Mouse (Mus musculus) testis, adult 2 months (tissue): ENCODE measurements around the gene Mosmo.

Source experiments
- CTCF ChIP-seq: fragments of 200-500 bp; IDR thresholded peaks from 2 replicates; pipeline ENCODE4 v1.5.1; 2012; ENCODE audit warnings: low read depth, mild to moderate bottlenecking, inconsistent platforms, low read length, moderate library complexity; ENCODE audit not compliant: control insufficient read depth, insufficient read depth, insufficient replicate concordance
- POLR2A ChIP-seq: fragments of 200-500 bp; IDR thresholded peaks from 2 replicates; pipeline ENCODE4 v1.6.1; 2012; ENCODE audit warnings: low read depth, mild to moderate bottlenecking, inconsistent platforms, low read length, moderate library complexity; ENCODE audit not compliant: control insufficient read depth

- peak; percentile 38 for TF ChIP-seq CTCF
- peak; percentile 85 for TF ChIP-seq POLR2A
Observed at GRCm38 (mm10) chr7:120634711-120635361, 42.6 kb upstream of the Mosmo start, which contains the start of gene Uqcrc2.
